Mouse (Mus musculus): ENCODE data around the gene Bod1l. TPM values are rescaled to one million over a fixed set of nuclear protein-coding genes. Genes with fewer than 3 reads are reported as not detected.

The Bod1l gene
- polyA plus RNA-seq (2017; shearing (Covaris generic)), result 10 to 100 TPM; 34.0 to 46.1 TPM

- ATAC-seq, result peak; percentile 85
Observed at GRCm38 (mm10) chr5:41844147-41844529, at the start of gene Bod1l. Gene Bod1l, minus strand, starts transcription at chr5:41844315.

DNA sequence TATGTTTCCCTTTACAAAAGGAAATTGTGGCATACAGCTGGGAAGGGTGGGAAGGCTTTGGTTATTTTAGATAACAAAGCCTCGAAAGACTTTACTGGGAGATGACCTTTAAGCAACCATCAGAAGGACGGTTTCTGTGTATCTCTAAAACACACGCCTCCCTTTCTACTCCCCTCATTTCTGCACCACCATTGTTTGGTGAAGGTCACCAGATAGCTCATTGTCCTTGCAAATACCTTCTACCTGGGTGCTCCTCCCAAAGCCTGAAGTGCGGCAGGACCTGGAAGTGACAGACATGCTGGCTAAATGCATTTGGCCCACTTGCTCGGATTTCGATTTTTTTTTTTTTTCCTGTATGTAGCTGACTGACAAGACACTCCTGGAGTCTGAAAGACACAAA, 49.2 kb upstream of the Bod1l start:
- ATAC-seq, result no peak

GRCm38 (mm10) chr5:41890871-41891270, 46.8 kb upstream of the Bod1l start:
- no peak for ATAC-seq

GRCm38 (mm10) chr5:41889245-41889849, 45.2 kb upstream of the Bod1l start:
- no peak for ATAC-seq

- ATAC-seq, result no peak
Observed at GRCm38 (mm10) chr5:41888834-41889233, 44.7 kb upstream of the Bod1l start.

- peak; percentile 79 for ATAC-seq
Observed at GRCm38 (mm10) chr5:41887738-41888137, 43.6 kb upstream of the Bod1l start.

- ATAC-seq, result peak; percentile 50
Observed at GRCm38 (mm10) chr5:41884563-41884962, 40.4 kb upstream of the Bod1l start.

- ATAC-seq, result no peak
Observed at GRCm38 (mm10) chr5:41871164-41871563, 27.0 kb upstream of the Bod1l start.

- ATAC-seq, result no peak
Observed at GRCm38 (mm10) chr5:41855781-41856180, 11.7 kb upstream of the Bod1l start.

- ATAC-seq, result no peak
Observed at GRCm38 (mm10) chr5:41845558-41845937, 1.4 kb upstream of the Bod1l start.

DNA sequence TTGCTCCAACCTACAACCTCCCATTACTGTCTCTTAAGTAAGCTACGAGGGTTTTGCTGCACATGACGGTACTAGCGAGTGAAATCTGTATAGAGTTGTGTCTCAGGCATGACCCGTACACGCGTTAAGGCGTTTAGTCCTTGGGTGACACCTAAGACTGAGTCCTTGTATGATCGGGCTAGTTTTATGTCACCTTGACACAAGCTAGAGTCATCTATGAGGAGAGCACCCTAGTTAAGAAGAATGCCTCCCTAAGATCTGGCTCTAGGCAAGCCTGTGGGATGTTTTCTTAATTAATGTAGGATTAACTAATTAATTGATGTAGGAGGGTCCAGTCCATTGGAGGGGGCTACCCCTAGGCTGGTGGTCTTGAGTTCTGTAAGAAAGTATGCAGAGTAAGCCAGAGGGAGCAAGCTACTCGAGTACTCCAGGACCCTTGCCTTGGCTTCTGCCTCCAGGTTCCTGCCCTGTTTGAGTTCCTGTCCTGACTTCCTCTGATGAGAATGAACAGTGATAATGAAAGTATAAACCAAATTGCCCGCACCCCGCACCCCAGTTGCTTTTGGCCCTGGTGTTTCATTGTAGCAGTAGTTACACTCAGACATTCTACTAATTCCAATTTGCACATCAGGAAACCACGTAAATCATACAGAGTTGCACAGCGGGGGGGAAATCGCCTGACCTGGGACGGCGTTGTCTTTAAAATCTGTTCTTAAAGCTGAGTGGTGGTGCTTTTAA, 874 bp upstream of the Bod1l start:
- peak; percentile 54 for ATAC-seq

DNA sequence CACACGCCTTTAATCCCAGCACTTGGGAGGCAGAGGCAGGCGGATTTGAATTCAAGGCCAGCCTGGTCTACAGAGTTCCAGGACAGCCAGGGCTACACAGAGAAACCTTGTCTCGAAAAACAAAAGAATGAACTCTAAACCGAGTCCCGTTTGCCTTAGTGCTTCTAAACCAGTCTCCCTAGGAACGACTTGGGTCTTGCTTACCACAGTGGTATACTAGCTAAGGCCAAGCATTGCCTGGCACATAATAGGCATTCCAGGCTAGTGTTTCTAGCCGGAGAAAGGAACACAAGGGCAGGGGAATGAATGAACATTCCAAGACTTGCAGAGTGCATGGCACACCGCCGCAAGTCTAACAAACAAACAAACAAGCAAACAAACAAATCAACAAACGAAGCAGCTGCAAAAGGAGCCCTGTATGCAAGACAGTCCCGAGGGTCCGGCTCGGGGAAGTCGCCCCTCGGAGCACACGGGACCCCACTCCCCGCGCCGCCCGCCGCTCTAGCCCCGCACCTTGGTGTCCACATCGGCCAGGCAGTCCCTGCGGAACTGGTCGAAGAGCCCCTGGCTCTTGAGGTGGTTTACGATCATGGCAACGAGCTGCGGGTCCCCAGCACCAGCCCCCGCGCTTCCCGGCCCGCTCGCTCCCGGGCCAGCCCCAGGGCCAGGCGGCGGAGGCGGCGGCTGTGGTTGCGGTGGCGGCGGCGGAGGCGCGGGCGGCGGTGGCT, 532 bp downstream of the Bod1l start:
- ATAC-seq, result no peak

DNA sequence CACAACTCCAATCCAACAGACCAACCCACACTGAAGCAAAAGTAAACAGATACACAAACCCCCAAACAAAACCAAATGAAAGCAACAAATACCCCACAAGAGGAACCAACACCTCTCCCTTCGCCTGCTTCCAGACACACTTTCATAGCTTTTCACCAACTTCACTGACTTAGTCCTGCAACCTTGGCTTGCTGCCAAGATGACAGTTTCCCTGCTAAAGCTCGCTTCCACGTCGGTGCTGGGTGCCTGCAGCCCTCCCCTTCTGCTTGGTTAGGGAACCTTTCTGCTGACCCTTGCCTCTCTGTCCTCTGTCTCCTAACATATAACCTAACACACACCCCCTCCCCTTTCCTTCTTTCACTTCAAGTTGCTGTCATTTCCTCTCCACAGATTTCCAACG, 1.4 kb downstream of the Bod1l start:
- no peak for ATAC-seq

DNA sequence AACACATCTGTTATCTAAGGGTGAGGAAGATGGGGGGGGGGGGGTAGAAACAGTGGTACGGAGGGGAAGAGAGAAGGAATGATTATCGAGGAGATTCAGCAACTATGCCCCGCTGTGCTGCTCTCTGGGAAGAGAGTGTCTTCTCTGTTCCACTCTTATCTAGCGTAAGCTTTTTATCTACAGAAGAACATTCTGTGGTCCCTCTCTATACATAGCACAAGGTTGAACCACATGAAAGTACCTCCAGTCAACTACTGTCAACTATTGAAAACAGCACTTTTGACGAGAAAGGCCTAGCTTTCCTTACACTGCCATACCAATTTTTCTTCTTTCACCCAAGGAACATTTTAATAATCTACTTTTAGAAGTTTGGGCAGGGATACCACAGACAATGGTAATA, 2.4 kb downstream of the Bod1l start:
- no peak for ATAC-seq

GRCm38 (mm10) chr5:41830100-41830499, 14.0 kb downstream of the Bod1l start:
- ATAC-seq, result no peak

DNA sequence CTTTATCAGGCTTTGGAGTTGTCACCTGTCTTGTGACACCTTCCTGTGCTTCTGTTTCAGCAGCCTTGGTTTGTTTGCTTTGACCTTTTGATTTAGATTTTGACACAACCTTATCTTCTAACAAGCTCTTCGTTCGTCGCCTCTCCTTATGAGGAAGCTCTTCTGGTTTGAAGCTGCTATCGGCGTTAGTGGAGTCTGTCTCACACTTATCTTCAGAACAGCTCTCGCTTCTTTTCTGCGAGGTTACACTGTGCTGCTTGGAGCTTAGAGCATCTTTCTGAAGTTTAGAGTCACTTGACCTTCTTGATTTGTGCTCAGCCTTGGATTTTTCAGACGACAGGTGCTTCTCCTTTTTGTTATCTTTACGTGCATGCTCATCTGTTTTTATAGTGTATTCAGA, 23.0 kb downstream of the Bod1l start:
- ATAC-seq, result no peak

DNA sequence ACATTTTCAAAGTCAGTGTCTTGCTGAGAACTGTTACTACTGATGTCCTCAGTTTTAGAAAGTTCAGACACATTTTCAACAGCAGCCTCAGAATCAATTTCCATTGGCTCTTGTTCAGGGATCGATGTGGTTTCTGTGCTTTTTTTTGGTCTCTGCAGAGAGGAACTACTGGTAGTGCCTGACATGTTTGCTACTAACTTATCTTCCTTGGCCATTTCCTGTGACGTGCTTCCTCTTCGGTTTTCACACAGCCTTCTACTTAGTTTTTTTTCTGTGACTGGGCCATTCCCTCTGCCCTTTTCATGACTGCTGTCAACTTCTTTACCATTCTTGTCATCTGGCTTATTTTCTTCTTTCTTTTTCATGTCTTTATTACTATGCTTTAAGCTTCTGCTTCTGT, 23.6 kb downstream of the Bod1l start:
- ATAC-seq, result no peak

- ATAC-seq, result no peak
Observed at GRCm38 (mm10) chr5:41812516-41812915, 31.6 kb downstream of the Bod1l start.

DNA sequence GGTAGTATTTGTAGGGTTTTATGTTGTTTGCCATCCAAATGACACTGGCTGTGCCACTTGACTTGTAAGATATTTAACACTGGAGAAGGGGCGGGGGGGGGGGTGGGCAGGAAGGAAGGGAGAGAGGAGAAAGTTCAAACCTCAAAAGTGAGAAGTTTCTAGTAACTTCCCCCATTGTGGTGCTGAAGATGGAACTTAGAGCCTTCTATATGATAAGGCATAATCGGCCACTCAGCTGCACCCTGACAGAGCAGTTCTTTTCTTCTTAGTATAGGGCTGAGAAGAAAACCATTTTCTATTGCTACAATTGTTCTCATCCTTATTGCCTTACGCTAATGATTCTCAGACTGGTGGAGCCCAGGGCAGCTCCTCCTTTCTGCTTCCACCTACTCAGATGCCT, 32.8 kb downstream of the Bod1l start:
- ATAC-seq, result no peak

DNA sequence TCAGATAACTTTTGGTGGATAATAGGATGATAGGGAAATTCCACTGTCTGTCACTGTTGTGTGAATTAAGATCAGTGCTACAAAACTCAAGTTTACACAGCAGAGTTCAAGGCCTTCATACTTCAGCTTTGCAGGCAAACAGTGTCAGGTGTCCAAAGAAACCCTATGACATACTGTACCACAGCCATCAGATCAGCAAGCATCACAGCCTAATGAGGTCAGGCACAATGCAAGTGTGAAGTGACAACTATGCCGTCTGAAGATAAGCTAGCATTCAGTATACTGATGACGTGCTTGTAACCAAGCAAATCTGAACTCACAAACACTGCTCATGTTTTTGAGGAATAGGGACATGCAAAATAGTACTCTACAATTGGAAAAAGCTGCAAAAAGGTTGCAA, 36.7 kb downstream of the Bod1l start:
- no peak for ATAC-seq

DNA sequence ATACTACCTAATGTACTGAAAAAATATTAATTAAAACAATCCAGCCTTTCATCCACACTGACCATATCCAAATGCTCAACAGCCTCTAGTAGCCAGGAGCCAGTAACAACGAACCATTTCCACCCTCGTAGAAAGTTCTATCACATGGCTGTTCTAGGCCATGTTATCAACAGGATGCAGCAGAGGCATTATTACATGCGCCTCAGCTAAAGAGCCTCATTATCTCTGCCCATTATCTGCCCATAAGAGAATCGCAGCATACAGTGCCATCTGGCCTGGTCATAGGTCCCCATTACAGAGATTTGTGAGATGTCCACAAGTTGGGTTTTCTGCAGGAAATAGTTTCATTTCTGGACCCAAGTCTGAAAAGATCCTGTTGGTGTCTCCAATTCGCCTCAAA, 37.9 kb downstream of the Bod1l start:
- ATAC-seq, result no peak

DNA sequence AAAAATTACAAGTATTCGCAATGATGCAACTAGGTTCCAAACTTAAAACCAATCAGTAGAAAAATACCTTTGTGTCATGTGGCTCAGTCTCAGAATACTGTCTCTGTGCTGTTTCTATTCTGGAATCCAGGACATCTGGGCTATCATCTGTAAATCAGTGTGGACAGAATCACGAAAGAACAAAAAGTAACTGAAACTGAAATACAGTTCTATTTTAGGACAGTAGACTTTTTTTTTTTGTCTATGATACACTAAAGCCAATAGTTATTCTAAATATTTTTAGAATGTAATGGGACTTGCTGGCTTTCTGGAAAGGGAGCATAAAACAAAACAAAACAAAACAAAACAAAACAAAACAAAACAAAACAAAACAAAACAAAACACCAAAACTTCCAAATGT, 39.0 kb downstream of the Bod1l start:
- no peak for ATAC-seq

- no peak for ATAC-seq
Observed at GRCm38 (mm10) chr5:41804643-41805042, 39.5 kb downstream of the Bod1l start.

DNA sequence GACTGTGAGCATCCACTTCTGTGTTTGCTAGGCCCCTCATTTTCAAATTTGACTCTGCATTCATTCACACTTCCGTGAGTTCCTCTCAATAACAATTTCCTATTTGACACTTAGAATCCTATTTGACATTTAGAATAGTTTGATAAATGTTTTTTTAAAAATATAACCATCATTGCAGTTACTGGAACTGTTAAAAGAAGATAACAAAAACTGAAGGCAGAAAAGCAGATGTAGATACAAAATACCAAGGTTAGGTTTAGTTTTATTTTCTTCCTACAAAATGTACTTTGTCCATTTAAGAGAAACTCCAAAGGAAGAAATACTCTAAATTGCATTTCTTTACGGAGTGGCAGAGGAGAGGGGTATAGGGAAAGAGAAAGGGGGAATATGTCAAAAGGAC, 42.5 kb downstream of the Bod1l start:
- no peak for ATAC-seq

All from CD4-positive, CD25-positive, alpha-beta regulatory T cell, adult 4 months (primary cell).